Mouse (Mus musculus): Measurements from ENCODE around the gene Gm20388.

DNA sequence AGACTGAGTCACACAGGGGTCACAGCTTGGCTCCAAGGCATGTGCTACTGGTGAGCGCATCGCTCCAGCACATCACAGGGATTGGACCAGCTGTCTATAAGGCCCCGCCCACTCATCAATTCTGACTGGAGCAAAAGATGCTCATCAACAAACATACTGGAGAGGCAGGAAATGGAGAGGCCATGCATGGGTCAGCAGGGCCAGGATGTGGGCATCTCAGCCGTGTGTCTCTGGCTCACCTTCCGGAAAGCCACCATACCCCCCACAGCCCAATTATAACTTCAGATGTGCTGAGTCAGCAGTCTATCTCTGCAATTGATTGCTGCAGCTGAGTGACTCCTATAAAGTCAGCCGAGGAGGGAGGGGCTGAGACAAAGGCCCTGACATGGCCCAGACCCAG, 1657.7 kb downstream of the Gm20388 start:
- no peak for TF ChIP-seq CTCF (conservative IDR thresholded peaks at IDR 0.05; ENCODE audit: insufficient read depth, insufficient read length, low read depth, low read length)
- no peak for TF ChIP-seq POLR2A (IDR thresholded peaks at IDR 0.05; ENCODE audit: low read depth, low read length)

Data from kidney, adult 2 months (tissue).